In genomic region chrX:139684775-139685695, GRCm38 (mm10) we compare ENCODE assay signal across 8 mouse cellular contexts. TPM values are rescaled to one million over a fixed set of nuclear protein-coding genes. Genes with fewer than 3 reads are reported as not detected.
DNase-seq lines count a peak whose midpoint lies in the region; ATAC-seq and TF ChIP-seq lines count a peak whose summit lies in the region.

Tbc1d8b (plus strand) TSS chrX:139684996.

- H3K4me1 ChIP-seq in hindbrain, postnatal 0 days (ENCODE audit: insufficient read depth, low read length) = no peaks in the 10 kb centered on the region

- WGBS in hindbrain, postnatal 0 days = 20% methylated on average over 43 of the region's 43 CpGs

- no peaks in the 10 kb centered on the region for H3K36me3 ChIP-seq in hindbrain, postnatal 0 days (ENCODE audit: insufficient read depth, low read length)

- TF ChIP-seq CTCF in gastrocnemius, adult 2 months (IDR thresholded peaks at IDR 0.05) = no peak
- no peak for TF ChIP-seq CTCF in hindbrain, postnatal 0 days (IDR thresholded peaks at IDR 0.05; ENCODE audit: low read depth)
- TF ChIP-seq CTCF in left cerebral cortex, adult 2 months (IDR thresholded peaks at IDR 0.05) = no peak

- peak within 1 kb of the TSS; percentile 76 for H3K4me2 ChIP-seq in hindbrain, postnatal 0 days (ENCODE audit: low read depth, low read length)

- H3K9ac ChIP-seq in hindbrain, postnatal 0 days (replicated peaks; ENCODE audit: low read length) = 0 out of 2 replicates have a peak within 1 kb of the TSS, but pooled peaks have one; percentile 28

- H3K27me3 ChIP-seq in hindbrain, postnatal 0 days (ENCODE audit: insufficient read depth, low read length) = no peaks in the 10 kb centered on the region

- peak; percentile 68 for DNase-seq in T-cell, adult 2 months (ENCODE audit: low spot score)
- DNase-seq in gastrocnemius, adult 2 months = peak; percentile 89
- peak; percentile 92 for DNase-seq in hindbrain, postnatal 0 days (ENCODE audit: low spot score)
- DNase-seq in left cerebral cortex, adult 2 months (ENCODE audit: extremely low spot score in 1 of 2, low spot score in 2 of 2) = peak; percentile 56 to 65
- DNase-seq in right cerebral cortex, adult 2 months (ENCODE audit: low spot score in 2 of 2) = peak; percentile 61 to 76
- peak; percentile 86 for DNase-seq in urinary bladder, postnatal 14 days (ENCODE audit: low spot score)

- peak; percentile 100 for ATAC-seq in common myeloid progenitor, adult 5-6 weeks (replicated peaks; ENCODE audit: low read depth, poor library complexity, severe bottlenecking)
- peak; percentile 99 for ATAC-seq in hindbrain, postnatal 0 days
- peak; percentile 97 for ATAC-seq in megakaryocyte, adult 5-6 weeks (ENCODE audit: poor library complexity, severe bottlenecking)

- peak within 1 kb of the TSS; percentile 87 for H3K27ac ChIP-seq in gastrocnemius, adult 2 months
- H3K27ac ChIP-seq in hindbrain, postnatal 0 days = no peak within 1 kb of the TSS
- no peak within 1 kb of the TSS for H3K27ac ChIP-seq in left cerebral cortex, adult 2 months

- H3K4me3 ChIP-seq in gastrocnemius, adult 2 months = peak within 1 kb of the TSS; percentile 83
- H3K4me3 ChIP-seq in hindbrain, postnatal 0 days (ENCODE audit: low read length) = peak within 1 kb of the TSS; percentile 48
- H3K4me3 ChIP-seq in left cerebral cortex, adult 2 months = peak within 1 kb of the TSS; percentile 54

- no peaks in the 10 kb centered on the region for H3K9me3 ChIP-seq in hindbrain, postnatal 0 days (ENCODE audit: low read length)

- intact Hi-C loops in gastrocnemius, adult 2 months (cut with DNase I) = no loop called here
- intact Hi-C loops in left cerebral cortex, adult 2 months (cut with DNase I) = loop anchor here (2.0 kb wide), 1 partner anchor 74 kb away; no protein-coding TSS in a partner anchor

RNA-seq across cellular contexts. Expression of gene Tbc1d8b, which starts in this region (rescaled TPM):
- 7.0 and 8.8 TPM in 2 replicates for total RNA-seq in common myeloid progenitor, adult 5-6 weeks (2017)
- 1 to 10 TPM; 4.4 to 4.6 TPM for total RNA-seq in gastrocnemius, adult 2 months (2021)
- total RNA-seq in hindbrain, postnatal 0 days (2014; rRNA removed) = 0.97 and 0.99 TPM in 2 replicates
- polyA plus RNA-seq in hindbrain, postnatal 0 days (2015; fragmentation: Nextera tagmentation; extraction: Ambion mirVana) = 0.39 and 0.63 TPM in 2 replicates
- 1 to 10 TPM; 3.6 to 4.2 TPM for total RNA-seq in left cerebral cortex, adult 2 months (2021)
- total RNA-seq in megakaryocyte, adult 5-6 weeks (2015) = 5.2 and 5.9 TPM in 2 replicates
- 4.8 and 5.0 TPM in 2 replicates for total RNA-seq in megakaryocyte, adult 5-6 weeks (2017)

Comparison
In these comparisons a context has a peak if more than half of its experiments do, and no peak if none do; other contexts are left out.
1. Peak in DNase-seq, ATAC-seq, H3K4me3 ChIP-seq, H3K9ac ChIP-seq and H3K4me2 ChIP-seq in hindbrain, postnatal 0 days; RNA of the gene not detected or under 1 TPM.